Mouse (Mus musculus) kidney, postnatal 25 days (tissue): Measurements from ENCODE around the gene Larp1b.

Source experiments
- DNase-seq, 2 experiments: peaks; one replicate each; pipeline ENCODE4 v3.0.0; 2021; ENCODE audit warnings: mixed read lengths in 2 of 2

The Larp1b gene

DNA sequence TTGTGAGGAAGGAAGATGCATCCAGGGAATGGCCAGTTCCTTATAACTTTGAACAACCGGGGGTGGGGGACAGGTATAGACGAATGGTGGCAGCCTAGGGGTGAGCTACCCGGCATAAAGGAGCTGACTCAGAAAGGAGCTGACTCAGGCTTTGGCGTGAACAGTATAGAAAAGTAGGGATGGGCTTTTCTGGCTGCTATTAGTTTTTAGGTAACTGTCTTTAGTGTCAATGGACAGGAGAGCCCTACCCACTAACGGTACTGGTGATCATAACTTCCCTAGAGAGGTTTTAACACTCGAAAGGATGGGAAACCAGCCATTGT is 134.1 kb downstream of the Larp1b start:
- DNase-seq: no peak

DNA sequence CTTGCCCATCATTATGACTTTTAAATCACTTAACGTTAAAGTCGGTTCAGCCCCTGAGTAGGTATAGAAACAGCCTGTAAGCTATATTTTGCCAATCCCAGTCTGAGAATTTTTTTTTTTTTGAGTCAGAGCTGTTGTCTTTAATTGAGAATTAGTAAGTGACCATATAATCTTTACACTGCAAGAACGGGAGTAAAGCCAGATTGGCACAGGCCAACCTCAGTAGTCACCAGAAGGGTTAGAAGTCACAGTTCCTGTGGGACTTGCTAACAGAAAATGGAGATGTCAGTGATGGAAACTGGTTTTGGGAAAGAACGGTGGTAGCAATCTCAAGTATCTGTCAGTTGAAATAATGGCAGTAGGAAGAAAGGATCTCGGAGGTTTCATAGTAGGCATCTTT is 134.8 kb downstream of the Larp1b start:
- no peak for DNase-seq

DNA sequence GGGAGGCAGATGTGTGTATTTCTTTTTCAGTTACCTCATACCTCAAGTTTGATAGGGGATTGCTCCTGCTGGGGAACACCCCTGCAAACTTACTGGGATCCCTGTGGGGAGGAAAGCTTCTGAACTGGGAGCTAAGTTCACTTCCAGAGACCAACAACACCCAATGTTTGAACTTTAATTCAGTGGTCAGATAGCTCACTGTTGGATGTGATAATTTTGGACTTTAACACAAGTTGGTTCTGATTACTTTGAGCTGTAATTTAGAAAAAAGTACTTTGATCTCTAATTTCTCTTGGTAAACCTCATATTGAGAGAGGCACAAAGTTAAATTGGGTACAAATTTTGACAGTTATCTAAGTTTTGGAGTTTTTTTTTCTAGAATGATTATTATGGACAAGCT is 137.4 kb downstream of the Larp1b start:
- DNase-seq: no peak
